Mouse (Mus musculus): ENCODE measurements around the gene Arl6ip4.

Arl6ip4 gene

GRCm38 (mm10) chr5:124150895-124151294 is 35.0 kb downstream of the Arl6ip4 start:
- no peak for DNase-seq (ENCODE audit: low read depth, low spot score)

- no peak for DNase-seq (ENCODE audit: low read depth, low spot score)
Observed at GRCm38 (mm10) chr5:124152734-124153133, 36.8 kb downstream of the Arl6ip4 start.

GRCm38 (mm10) chr5:124155943-124156342 is 40.1 kb downstream of the Arl6ip4 start:
- no peak for DNase-seq (ENCODE audit: low read depth, low spot score)

- DNase-seq (ENCODE audit: low read depth, low spot score) = no peak
Observed at GRCm38 (mm10) chr5:124158305-124158704, 42.4 kb downstream of the Arl6ip4 start.

GRCm38 (mm10) chr5:124159453-124159852 is 43.6 kb downstream of the Arl6ip4 start:
- DNase-seq (ENCODE audit: low read depth, low spot score) = no peak

GRCm38 (mm10) chr5:124161831-124162230 is 45.9 kb downstream of the Arl6ip4 start:
- DNase-seq (ENCODE audit: low read depth, low spot score) = peak; percentile 31

- peak; percentile 81 for DNase-seq (ENCODE audit: low read depth, low spot score)
Observed at GRCm38 (mm10) chr5:124162577-124162976, 46.7 kb downstream of the Arl6ip4 start.

GRCm38 (mm10) chr5:124163445-124163844 is 47.6 kb downstream of the Arl6ip4 start:
- DNase-seq (ENCODE audit: low read depth, low spot score) = no peak

GRCm38 (mm10) chr5:124165622-124166570 is 50.0 kb downstream of the Arl6ip4 start:
- no peak for DNase-seq (ENCODE audit: low read depth, low spot score)

- DNase-seq (ENCODE audit: low read depth, low spot score) = no peak
Observed at GRCm38 (mm10) chr5:124166741-124167140, 50.9 kb downstream of the Arl6ip4 start.

GRCm38 (mm10) chr5:124167621-124168020 is 51.7 kb downstream of the Arl6ip4 start:
- DNase-seq (ENCODE audit: low read depth, low spot score) = no peak

Data from R1 (cell line).